Mouse (Mus musculus): Measurements from ENCODE around the gene Ifrd1.

- no peak for TF ChIP-seq EP300 (optimal IDR thresholded peaks at IDR 0.05)
- no peak for TF ChIP-seq CTCF (IDR thresholded peaks at IDR 0.05; ENCODE audit: low read depth)
These were observed 16.1 kb downstream of the Ifrd1 start for GRCm38 (mm10) chr12:40232231-40232630.
